Mouse (Mus musculus): ENCODE measurements around the gene Fgfr3.

- TF ChIP-seq POLR2A (IDR thresholded peaks at IDR 0.05; ENCODE audit: insufficient read depth, low read length) (no peak), CTCF (IDR thresholded peaks at IDR 0.05; ENCODE audit: low read depth, low read length) (no peak)
Measured at GRCm38 (mm10) chr5:33701832-33702231, 19.6 kb upstream of the Fgfr3 start.

All from ES-Bruce4 (cell line).